Mouse (Mus musculus): ENCODE results near the gene Letm1. TPM values are rescaled to one million over a fixed set of nuclear protein-coding genes. Genes with fewer than 3 reads are reported as not detected.

The Letm1 gene
- polyA plus RNA-seq, 1 experiment: 33.8 TPM

DNA sequence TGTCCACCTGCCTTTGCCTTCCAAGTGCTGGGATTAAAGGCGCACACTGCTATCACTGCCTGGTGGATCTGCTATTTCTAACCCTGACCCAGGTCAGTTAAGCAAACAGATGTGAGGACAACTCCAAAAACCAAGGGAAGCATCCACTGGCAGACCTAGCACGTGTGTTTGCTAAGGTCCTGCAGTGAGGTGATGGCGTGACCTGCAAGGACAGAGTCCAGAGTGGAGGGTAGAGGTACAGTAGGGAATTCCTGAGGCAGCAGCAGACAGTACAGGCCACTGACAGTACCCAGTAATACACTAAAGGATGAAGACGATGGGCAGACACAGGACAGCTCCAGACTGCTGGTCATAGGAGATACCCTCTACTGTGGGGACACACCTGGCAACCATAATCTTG, 42.1 kb downstream of the Letm1 start:
- H3K27ac ChIP-seq (ENCODE audit: insufficient read depth, low read length): no peak overlapping the region

GRCm38 (mm10) chr5:33738341-33738740, 44.3 kb downstream of the Letm1 start:
- TF ChIP-seq POLR2A (IDR thresholded peaks at IDR 0.05; ENCODE audit: low read depth, low read length) (no peak), CTCF (IDR thresholded peaks at IDR 0.05; ENCODE audit: extremely low read depth, insufficient read depth, insufficient read length, insufficient replicate concordance) (no peak)

More for the DNA sequence above, 42.1 kb downstream of the Letm1 start:
- WGBS: 85% methylated on average over 4 of the region's 4 CpGs
- no peak for TF ChIP-seq CTCF (IDR thresholded peaks at IDR 0.05; ENCODE audit: extremely low read depth, insufficient read depth, insufficient read length, insufficient replicate concordance)
- no peak for TF ChIP-seq POLR2A (IDR thresholded peaks at IDR 0.05; ENCODE audit: low read depth, low read length)
- no peak for DNase-seq (ENCODE audit: low read depth in 1 of 2, low spot score in 2 of 2)
- peaks cover 31% of the 10 kb centered on the region for H3K36me3 ChIP-seq (ENCODE audit: control insufficient read depth, insufficient read depth, low read length)
- no peaks in the 10 kb centered on the region for H3K27me3 ChIP-seq (ENCODE audit: control insufficient read depth, insufficient read depth, low read length)
- H3K4me1 ChIP-seq (ENCODE audit: control insufficient read depth, insufficient read depth, insufficient read length): no peaks in the 10 kb centered on the region
- H3K4me3 ChIP-seq (ENCODE audit: extremely low read depth, insufficient read depth, insufficient read length): no peak overlapping the region

GRCm38 (mm10) chr5:33737903-33738321, 44.7 kb downstream of the Letm1 start:
- Histone ChIP-seq H3K36me3 (ENCODE audit: control insufficient read depth, insufficient read depth, low read length) (peaks cover 14% of the 10 kb centered on the region), H3K4me3 (ENCODE audit: extremely low read depth, insufficient read depth, insufficient read length) (no peak overlapping the region), H3K27ac (ENCODE audit: insufficient read depth, low read length) (no peak overlapping the region), H3K4me1 (ENCODE audit: control insufficient read depth, insufficient read depth, insufficient read length) (no peaks in the 10 kb centered on the region), H3K27me3 (ENCODE audit: control insufficient read depth, insufficient read depth, low read length) (no peaks in the 10 kb centered on the region)
- DNase-seq (ENCODE audit: low read depth in 1 of 2, low spot score in 2 of 2): peak in 1 of 2 experiments; percentile 30
- WGBS: 27% methylated on average over 7 of the region's 7 CpGs
- peak; percentile 35; the same call in 1 of the 2 replicates for TF ChIP-seq CTCF (IDR thresholded peaks at IDR 0.05; ENCODE audit: extremely low read depth, insufficient read depth, insufficient read length, insufficient replicate concordance)
- no peak for TF ChIP-seq POLR2A (IDR thresholded peaks at IDR 0.05; ENCODE audit: low read depth, low read length)

More at GRCm38 (mm10) chr5:33738341-33738740, 44.3 kb downstream of the Letm1 start:
- no peaks in the 10 kb centered on the region for H3K4me1 ChIP-seq (ENCODE audit: control insufficient read depth, insufficient read depth, insufficient read length)
- no peaks in the 10 kb centered on the region for H3K27me3 ChIP-seq (ENCODE audit: control insufficient read depth, insufficient read depth, low read length)
- H3K36me3 ChIP-seq (ENCODE audit: control insufficient read depth, insufficient read depth, low read length): peaks cover 18% of the 10 kb centered on the region
- H3K4me3 ChIP-seq (ENCODE audit: extremely low read depth, insufficient read depth, insufficient read length): no peak overlapping the region
- DNase-seq (ENCODE audit: low read depth in 1 of 2, low spot score in 2 of 2): no peak
- no peak overlapping the region for H3K27ac ChIP-seq (ENCODE audit: insufficient read depth, low read length)

GRCm38 (mm10) chr5:33736230-33736629, 46.4 kb downstream of the Letm1 start:
- 93% methylated on average over 9 of the region's 9 CpGs for WGBS
- DNase-seq (ENCODE audit: low read depth in 1 of 2, low spot score in 2 of 2): no peak
- Histone ChIP-seq H3K4me3 (ENCODE audit: extremely low read depth, insufficient read depth, insufficient read length) (no peak overlapping the region), H3K36me3 (ENCODE audit: control insufficient read depth, insufficient read depth, low read length) (peaks cover 5% of the 10 kb centered on the region), H3K27ac (ENCODE audit: insufficient read depth, low read length) (no peak overlapping the region), H3K4me1 (ENCODE audit: control insufficient read depth, insufficient read depth, insufficient read length) (no peaks in the 10 kb centered on the region), H3K27me3 (ENCODE audit: control insufficient read depth, insufficient read depth, low read length) (no peaks in the 10 kb centered on the region)
- TF ChIP-seq CTCF (IDR thresholded peaks at IDR 0.05; ENCODE audit: extremely low read depth, insufficient read depth, insufficient read length, insufficient replicate concordance) (no peak), POLR2A (IDR thresholded peaks at IDR 0.05; ENCODE audit: low read depth, low read length) (no peak)

DNA sequence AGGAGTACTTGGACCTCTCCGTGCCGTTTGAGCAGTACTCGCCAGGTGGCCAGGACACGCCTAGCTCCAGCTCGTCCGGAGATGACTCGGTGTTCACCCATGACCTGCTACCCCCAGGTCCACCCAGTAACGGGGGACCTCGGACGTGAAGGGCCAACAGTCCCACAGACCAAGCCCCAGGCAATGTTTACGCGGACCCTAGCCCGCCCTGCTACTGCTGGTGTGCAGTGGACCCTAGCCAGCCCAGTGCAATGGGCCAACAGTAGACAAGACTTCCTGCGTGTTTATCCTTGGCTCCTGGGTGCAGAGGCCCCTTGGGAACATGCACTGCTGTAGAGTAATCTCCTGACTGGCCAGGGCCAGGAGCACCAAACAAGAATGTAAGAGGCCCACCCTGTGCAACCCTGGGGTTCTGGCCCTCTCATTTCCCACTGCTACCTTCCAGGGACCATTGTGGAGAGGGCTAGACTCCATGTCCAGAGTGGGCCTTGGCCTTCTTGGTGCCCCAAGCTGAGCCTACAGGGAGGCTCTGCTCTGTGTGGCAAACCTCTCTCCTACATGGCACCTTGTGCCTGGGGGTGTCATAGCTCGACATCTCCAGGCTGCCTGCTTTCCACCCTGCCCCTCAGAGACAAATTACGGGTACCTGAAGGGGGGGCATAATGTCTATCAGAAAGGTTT, 47.1 kb downstream of the Letm1 start:
- no peak overlapping the region for H3K27ac ChIP-seq (ENCODE audit: insufficient read depth, low read length)
- DNase-seq (ENCODE audit: low read depth in 1 of 2, low spot score in 2 of 2): no peak
- no peak for TF ChIP-seq POLR2A (IDR thresholded peaks at IDR 0.05; ENCODE audit: low read depth, low read length)
- TF ChIP-seq CTCF (IDR thresholded peaks at IDR 0.05; ENCODE audit: extremely low read depth, insufficient read depth, insufficient read length, insufficient replicate concordance): no peak
- WGBS: 88% methylated on average over 16 of the region's 16 CpGs
- H3K36me3 ChIP-seq (ENCODE audit: control insufficient read depth, insufficient read depth, low read length): peaks cover 3% of the 10 kb centered on the region; the same call in 1 of the 2 replicates
- no peaks in the 10 kb centered on the region for H3K4me1 ChIP-seq (ENCODE audit: control insufficient read depth, insufficient read depth, insufficient read length)
- H3K27me3 ChIP-seq (ENCODE audit: control insufficient read depth, insufficient read depth, low read length): no peaks in the 10 kb centered on the region
- no peak overlapping the region for H3K4me3 ChIP-seq (ENCODE audit: extremely low read depth, insufficient read depth, insufficient read length)

DNA sequence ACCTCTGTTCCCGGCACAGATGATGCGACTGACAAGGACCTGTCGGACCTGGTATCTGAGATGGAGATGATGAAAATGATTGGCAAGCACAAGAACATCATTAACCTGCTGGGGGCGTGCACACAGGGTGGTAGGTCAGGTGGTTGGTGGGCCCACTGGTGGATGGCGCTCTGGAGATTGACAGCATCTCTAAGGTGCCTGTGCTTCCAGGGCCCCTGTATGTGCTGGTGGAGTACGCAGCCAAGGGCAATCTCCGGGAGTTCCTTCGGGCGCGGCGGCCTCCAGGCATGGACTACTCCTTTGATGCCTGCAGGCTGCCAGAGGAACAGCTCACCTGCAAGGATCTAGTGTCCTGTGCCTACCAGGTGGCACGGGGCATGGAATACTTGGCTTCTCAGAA, 48.8 kb downstream of the Letm1 start:
- 92% methylated on average over 12 of the region's 12 CpGs for WGBS
- Histone ChIP-seq H3K4me3 (ENCODE audit: extremely low read depth, insufficient read depth, insufficient read length) (no peak overlapping the region), H3K27ac (ENCODE audit: insufficient read depth, low read length) (no peak overlapping the region), H3K36me3 (ENCODE audit: control insufficient read depth, insufficient read depth, low read length) (no peaks in the 10 kb centered on the region), H3K4me1 (ENCODE audit: control insufficient read depth, insufficient read depth, insufficient read length) (no peaks in the 10 kb centered on the region), H3K27me3 (ENCODE audit: control insufficient read depth, insufficient read depth, low read length) (no peaks in the 10 kb centered on the region)
- TF ChIP-seq POLR2A (IDR thresholded peaks at IDR 0.05; ENCODE audit: low read depth, low read length) (no peak), CTCF (IDR thresholded peaks at IDR 0.05; ENCODE audit: extremely low read depth, insufficient read depth, insufficient read length, insufficient replicate concordance) (no peak)
- no peak for DNase-seq (ENCODE audit: low read depth in 1 of 2, low spot score in 2 of 2)

DNA sequence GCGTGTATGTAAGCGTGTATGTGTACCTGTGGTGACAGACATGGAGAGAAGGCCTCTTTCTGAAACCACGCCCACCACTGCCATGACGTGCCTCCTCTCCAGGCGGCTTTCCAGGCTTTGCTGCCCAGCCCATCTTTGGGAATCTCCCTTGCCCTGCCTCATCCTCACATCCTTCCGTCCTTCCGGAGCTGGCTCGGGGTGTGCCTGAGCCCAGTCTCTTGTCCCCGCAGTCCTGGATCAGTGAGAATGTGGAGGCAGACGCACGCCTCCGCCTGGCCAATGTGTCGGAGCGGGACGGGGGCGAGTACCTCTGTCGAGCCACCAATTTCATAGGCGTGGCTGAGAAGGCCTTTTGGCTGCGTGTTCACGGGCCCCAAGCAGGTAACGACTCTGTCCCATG, 51.6 kb downstream of the Letm1 start:
- WGBS: 90% methylated on average over 21 of the region's 21 CpGs
- no peak for TF ChIP-seq CTCF (IDR thresholded peaks at IDR 0.05; ENCODE audit: extremely low read depth, insufficient read depth, insufficient read length, insufficient replicate concordance)
- no peak for TF ChIP-seq POLR2A (IDR thresholded peaks at IDR 0.05; ENCODE audit: low read depth, low read length)
- H3K36me3 ChIP-seq (ENCODE audit: control insufficient read depth, insufficient read depth, low read length): no peaks in the 10 kb centered on the region
- H3K4me3 ChIP-seq (ENCODE audit: extremely low read depth, insufficient read depth, insufficient read length): no peak overlapping the region
- H3K27ac ChIP-seq (ENCODE audit: insufficient read depth, low read length): no peak overlapping the region
- no peaks in the 10 kb centered on the region for H3K27me3 ChIP-seq (ENCODE audit: control insufficient read depth, insufficient read depth, low read length)
- no peaks in the 10 kb centered on the region for H3K4me1 ChIP-seq (ENCODE audit: control insufficient read depth, insufficient read depth, insufficient read length)
- no peak for DNase-seq (ENCODE audit: low read depth in 1 of 2, low spot score in 2 of 2)

All from spleen, adult 2 months (tissue).